Mouse (Mus musculus): Measurements from ENCODE around the gene Rnf150. TPM values are rescaled to one million over a fixed set of nuclear protein-coding genes. Genes with fewer than 3 reads are reported as not detected.

Gene Rnf150
- total RNA-seq (2021) = 10 to 100 TPM; 12.3 to 15.6 TPM
- long read RNA-seq, experiment 1, full-length matches to known transcripts = 2 of 3 reads
- long read RNA-seq, experiment 1, partial matches to known transcripts = 0 of 3 reads
- long read RNA-seq, experiment 1, other reads (novel, unspliced or antisense) = 1 of 3 reads
- long read RNA-seq, experiment 2 = 0 reads

DNA sequence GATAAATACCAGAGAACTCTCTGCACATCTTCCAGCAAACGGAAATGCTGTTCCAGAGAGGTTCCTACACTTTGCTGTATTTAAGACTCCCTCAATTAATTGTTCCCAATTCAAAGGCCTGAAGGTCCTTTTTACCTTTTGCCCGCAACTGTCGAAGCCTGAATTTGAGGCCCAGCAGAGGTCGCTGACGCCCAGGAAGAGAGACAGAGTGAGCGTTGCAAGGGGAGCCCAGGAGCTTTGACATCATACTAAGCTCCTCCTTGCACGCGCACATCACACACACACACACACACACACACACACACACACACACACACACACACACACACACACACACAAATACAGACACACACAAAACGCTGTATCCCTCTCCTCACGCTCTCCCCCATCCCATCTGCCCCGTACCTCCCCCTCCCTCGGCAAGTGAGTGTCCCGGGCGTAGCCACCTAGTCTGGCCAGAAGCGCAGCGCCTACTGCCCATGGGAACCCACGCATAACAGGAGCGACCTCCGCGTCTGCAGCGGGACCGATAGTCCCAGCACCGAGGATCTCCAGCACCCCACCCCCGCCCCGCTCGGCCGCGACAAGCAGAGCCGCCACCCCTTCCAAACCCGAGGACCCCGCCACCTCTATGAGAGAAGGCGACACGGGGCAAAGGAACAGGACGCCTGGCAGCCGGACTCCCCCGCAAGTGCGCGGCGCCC is at the start of gene Rnf150:
Rnf150 (plus strand) TSS at position 316 of the 704 bp plus-strand sequence.
- DNase-seq = peak; percentile 87 to 90

GRCm38 (mm10) chr8:82826135-82827046 is 36.8 kb upstream of the Rnf150 start:
- no peak for DNase-seq

DNA sequence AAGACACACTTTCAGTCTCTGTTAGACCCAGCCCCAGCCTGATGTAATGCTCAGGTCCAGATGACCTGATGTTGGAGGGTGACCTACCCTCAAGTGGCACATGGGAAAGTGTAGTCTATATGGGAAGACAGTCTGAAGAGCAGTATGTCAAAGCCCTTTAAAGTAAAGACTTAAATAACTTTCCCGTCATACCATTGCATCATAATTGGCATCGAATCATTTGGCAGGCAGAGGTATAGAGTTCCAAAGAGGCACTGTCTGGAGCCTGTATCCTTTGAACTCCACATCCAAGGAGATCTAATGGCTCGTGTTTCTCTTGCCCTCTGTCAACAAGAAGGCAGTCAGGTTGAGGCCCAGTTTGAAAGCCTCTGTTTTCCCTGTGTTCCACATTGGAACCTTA is 22.7 kb upstream of the Rnf150 start:
- DNase-seq = no peak

- DNase-seq = no peak
These were observed 22.2 kb upstream of the Rnf150 start for GRCm38 (mm10) chr8:82840963-82841362.

DNA sequence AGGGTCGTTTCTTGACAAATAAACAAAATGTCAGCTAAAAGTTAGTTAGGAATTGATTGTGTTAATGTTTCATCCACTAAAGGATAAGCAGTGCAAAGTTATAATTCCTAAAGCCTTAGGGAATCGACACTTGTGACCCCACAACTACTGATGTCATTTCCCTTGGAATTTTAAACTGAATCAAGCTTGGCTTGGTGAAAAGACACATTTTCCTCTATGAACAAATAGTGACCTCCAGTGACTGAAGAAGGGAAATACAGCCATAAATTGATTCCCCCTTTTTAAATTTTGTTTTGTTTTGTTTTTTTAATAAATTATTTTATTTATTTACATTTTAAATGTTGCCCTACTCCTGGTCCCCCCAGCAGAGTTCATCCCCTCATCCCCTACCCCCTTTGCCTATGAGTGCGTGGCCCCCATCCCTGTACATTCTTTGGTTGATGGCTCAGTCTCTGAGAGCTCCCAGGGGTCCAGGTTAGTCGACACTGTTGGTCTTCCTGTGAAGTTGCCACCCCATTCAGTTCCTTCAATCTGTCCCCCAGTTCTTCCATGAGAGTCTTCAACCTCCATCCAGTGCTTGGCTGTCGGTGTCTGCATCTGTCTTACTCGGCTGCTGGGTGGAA is 21.5 kb upstream of the Rnf150 start:
- no peak for DNase-seq

DNA sequence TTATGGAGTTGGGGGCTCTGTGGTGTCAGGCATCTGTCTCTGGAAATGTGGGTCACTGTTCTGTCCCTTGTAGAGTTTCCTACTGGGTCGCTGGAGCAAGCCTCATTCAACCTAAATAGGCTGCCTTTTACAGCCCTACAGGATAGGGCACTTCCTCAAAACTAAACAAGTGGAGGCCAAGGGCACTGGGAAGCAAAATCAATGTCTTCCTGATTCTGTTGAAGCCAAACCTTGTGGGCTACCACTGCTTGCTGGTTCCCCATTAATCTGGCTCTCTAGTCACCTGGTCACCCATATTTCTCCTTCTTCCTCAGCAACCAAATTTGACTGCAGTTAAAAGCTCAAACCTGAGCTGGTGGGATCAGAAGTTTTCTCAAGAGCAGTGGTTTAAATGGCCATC is 19.5 kb upstream of the Rnf150 start:
- no peak for DNase-seq

DNA sequence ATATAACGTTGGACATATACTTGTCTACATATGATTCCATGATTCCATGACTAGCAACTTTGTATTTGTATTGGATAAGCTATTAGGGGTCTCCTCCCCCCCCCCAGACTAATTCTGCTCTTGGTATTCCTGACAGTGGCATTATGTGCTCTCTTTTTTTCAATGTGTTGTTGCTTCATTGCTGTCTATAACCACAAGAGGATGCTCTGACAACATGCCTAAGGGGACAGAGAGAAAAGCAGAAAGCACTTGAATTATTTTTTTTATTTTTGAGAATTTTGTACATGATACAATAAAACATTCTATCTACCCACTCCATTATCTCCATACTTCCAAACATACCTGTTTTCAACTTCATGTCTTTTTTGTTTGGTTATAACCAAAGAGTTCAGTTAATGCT is 18.7 kb upstream of the Rnf150 start:
- DNase-seq = no peak

GRCm38 (mm10) chr8:82846098-82846497 is 17.1 kb upstream of the Rnf150 start:
- no peak for DNase-seq

- no peak for DNase-seq
These were observed 16.4 kb upstream of the Rnf150 start for GRCm38 (mm10) chr8:82846730-82847129.

DNA sequence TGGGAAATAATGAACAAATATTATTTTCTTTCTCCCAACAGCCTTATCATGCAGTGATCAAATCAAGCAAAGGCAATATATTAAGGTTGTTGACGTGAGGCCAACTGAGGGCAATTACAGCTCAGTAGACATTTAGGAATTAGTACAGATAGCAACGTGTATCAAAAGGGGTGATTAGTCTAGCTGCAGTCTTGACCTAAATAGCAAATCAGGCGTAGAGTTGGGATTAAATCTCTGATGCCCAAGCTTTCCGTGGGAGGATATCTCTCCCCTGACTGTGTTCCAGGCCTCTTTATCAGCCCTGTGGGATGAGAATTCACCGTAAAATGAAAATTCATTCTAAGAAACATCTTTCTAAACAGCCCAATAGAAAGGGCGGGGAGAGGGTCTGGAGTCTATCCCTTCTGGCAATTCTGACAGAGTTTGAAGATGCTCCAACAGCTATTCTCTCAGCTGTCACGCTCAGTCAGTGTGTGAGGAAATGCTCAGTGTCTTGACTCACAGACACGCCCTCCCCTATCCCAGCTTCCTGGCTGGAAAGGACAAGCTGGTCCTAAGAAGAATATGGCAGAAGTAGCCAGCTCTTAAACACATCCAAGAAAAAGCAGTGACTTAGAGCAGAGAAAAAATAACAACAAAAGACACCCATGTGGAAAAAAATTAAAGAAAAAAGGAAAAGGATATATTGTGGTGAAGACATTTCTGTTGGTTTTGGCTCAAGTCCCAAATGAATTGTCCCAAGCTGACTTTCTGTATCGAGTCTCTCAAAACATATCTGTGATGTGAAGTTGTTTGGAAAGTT is 4.4 kb upstream of the Rnf150 start:
- no peak for DNase-seq

DNA sequence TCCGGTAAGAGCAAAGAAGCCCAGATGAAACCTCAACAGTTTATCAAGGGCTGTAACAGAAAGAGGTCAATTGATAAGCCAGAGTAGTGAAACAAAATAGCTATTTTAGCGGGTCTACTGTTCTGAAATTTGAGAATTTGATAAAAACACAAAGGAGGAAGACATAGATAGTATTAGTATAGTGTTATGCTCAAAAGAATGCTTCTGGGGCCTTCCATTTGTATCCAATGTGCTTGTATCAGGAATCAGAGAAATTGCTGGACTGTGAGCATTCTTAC is 3.9 kb upstream of the Rnf150 start:
- DNase-seq = no peak

GRCm38 (mm10) chr8:82863745-82864520 is 777 bp downstream of the Rnf150 start:
- peak; percentile 73 to 76 for DNase-seq

- DNase-seq = peak; percentile 41 to 73
These were observed 1.3 kb downstream of the Rnf150 start for GRCm38 (mm10) chr8:82864521-82864818.

- no peak for DNase-seq
These were observed 2.1 kb downstream of the Rnf150 start for GRCm38 (mm10) chr8:82865239-82865638.

DNA sequence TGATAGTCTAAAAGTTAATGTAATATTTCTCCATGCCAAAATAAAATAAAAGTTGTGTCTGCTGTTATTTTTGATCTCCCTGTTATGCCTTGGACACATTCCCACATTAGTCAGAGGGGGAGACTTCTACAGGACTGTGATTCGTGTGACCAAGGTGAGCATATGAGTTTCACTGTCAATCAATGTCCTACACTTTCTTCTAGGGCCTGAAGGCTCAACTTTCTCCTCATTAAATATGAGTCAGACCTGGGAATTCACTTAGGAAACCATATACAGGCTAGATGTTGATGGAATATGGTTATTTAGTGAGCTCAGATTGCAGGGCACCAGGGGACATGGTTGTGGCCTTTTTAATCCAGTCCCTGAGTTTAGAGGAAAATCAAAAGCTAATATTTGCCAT is 3.1 kb downstream of the Rnf150 start:
- no peak for DNase-seq

- DNase-seq = no peak
These were observed 7.8 kb downstream of the Rnf150 start for GRCm38 (mm10) chr8:82870840-82871490.

DNA sequence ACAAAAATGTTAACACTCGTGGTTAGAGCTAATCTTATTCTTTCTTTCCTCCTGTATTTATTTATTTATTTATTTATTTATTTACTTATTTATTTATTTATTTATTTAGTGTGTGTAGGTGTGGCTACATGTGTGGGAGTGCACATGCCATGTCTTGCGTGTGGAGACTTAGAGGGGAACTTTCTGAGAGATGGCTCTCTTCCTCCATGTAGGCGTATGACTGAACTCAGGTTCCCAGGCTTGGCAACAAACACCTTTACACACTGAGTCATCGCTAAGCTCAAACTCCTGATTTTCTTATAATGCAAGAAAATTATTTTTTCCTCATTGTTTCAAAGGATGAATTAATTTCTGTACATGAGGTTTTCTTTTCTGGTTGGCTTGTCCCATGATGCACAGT is 8.8 kb downstream of the Rnf150 start:
- DNase-seq = no peak

DNA sequence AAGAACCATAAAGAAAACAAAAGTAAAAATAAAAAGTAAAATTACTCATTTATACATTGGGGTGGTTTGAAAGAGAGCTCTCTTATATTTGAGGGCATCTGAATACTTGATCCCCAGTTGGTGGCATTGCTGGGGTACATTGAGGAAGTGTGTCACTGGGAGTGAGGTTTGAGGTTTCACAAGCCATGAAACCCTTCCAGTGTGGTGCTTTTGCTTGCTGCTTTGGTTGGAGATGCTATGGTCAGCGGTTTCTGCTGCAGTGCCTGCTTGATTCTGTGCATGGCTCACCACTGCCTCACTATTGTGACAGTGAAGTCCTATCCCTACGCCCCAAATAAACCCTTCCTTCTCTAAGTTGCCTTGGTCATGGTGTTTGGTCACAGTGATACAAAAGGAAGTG is 10.9 kb downstream of the Rnf150 start:
- DNase-seq = no peak

DNA sequence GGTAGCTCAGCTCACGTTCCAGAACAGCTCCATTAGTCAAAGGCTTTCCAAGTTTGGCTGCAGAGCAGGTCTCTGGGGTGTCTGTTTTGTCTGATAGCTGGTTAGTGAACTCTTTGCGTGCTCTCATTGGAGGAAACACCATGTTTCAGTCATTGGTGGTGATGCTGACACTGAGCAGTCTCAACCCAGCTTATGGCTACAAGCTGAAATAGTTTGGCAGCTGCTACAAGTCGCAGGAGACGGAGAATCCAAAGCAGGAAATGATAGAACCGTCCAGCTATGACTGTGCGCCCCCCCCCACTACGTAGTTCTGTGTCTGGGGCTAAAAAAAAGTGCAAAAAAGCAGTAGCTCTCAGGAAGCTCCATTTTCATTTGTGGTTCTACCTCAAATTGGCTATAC is 12.0 kb downstream of the Rnf150 start:
- no peak for DNase-seq

DNA sequence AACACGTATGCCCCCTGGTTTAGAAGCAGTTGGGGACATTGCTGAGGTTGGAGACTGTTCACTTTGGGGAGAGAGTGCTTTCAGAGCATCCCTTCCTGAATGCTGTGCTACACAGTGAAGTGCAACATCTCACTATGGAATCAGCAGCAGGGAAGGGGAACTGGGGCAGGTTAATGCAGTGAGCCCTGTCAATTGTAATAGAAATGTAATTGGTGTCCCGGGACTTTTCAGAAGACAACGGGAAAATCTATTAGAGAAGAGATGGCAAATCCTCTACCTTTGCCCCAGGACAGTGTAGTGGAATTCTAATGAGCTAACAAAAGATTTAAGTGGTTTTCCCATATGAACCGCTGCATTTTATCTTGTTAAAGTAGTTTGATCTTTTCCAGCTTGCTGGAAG is 21.3 kb downstream of the Rnf150 start:
- no peak for DNase-seq

DNA sequence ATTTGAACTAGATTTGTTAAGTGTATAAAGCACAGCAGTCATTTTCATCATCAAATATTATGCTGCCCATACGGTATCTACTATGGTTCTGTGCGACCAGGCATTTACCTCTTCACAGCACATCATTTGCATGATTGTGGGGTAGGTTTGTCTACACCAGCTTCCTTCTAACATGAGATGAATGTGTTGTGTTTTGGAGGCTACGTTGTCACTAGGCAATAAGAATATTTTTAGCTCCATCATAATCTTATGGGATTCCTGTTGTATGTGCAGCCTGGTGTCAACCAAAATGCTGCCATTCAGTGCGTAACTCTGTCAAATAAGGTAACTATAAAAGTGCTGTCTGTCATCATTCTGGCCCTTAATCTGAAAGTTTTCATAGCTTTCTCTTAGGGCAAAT is 24.1 kb downstream of the Rnf150 start:
- no peak for DNase-seq
